Comparison of ENCODE assay signal across 12 mouse cellular contexts in the genomic region with DNA sequence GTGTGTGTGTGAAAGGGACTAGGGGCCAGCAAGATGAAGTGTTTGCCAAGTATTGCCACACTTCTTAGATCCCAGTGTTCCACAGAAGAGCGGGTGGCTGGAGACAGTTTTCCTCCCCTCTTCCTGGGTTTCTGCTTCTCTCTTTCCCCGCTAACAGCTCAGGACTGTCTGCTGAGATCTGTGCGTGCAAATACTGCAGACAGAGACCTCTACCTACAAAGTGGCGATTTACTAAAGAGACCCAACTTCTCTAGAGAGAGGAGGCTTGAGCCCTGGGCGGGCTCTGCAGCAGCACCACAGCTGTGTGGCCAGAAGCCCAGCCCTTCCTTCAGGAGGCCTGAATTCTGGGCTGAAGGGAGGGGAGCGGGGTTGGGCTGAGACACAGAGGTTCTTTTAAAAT. TPM values are rescaled to one million over a fixed set of nuclear protein-coding genes. Genes with fewer than 3 reads are reported as not detected.
DNase-seq lines count a peak whose midpoint lies in the region; ATAC-seq and TF ChIP-seq lines count a peak whose summit lies in the region.
"Had no signal": no experiment of that assay in that cellular context is flagged by ENCODE, and none has a peak within 500 bp of the region (broad histone marks: within the 10 kb centered on the region; RNA-seq: fewer than 3 reads in every experiment).

No protein-coding gene starts in this region.

- H3K9me3 ChIP-seq in kidney, embryonic 16.5 days (ENCODE audit: low read length) = no peaks in the 10 kb centered on the region
- no peaks in the 10 kb centered on the region for H3K9me3 ChIP-seq in hindbrain, embryonic 15.5 days
- H3K9me3 ChIP-seq: megakaryocyte, embryonic 14.5 days had no signal

- no peaks in the 10 kb centered on the region for H3K27me3 ChIP-seq in kidney, embryonic 16.5 days (ENCODE audit: insufficient read depth, low read length)
- H3K27me3 ChIP-seq in C2C12 (ENCODE audit: control insufficient read depth, insufficient read depth, insufficient read length) = no peaks in the 10 kb centered on the region
- peaks cover 3% of the 10 kb centered on the region; the same call in 1 of the 2 replicates for H3K27me3 ChIP-seq in hindbrain, embryonic 15.5 days
- H3K27me3 ChIP-seq: megakaryocyte, embryonic 14.5 days had no signal

- H3K4me1 ChIP-seq in kidney, embryonic 16.5 days (ENCODE audit: insufficient read depth, low read length) = peaks cover 42% of the 10 kb centered on the region
- H3K4me1 ChIP-seq in bone marrow macrophage, adult 2 months (ENCODE audit: control insufficient read depth, insufficient read depth, low read length) = peaks cover 54% of the 10 kb centered on the region
- H3K4me1 ChIP-seq in hindbrain, embryonic 15.5 days (replicated peaks) = peaks cover 30% of the 10 kb centered on the region

- H3K79me3 ChIP-seq in C2C12 (ENCODE audit: low read depth) = peaks cover 76% of the 10 kb centered on the region

- H3K4me3 ChIP-seq in kidney, embryonic 16.5 days (ENCODE audit: low read length) = no peak overlapping the region
- H3K4me3 ChIP-seq in C2C12 (ENCODE audit: insufficient read depth, poor library complexity, severe bottlenecking) = no peak overlapping the region
- 0 out of 2 replicates have a peak overlapping the region, but pooled peaks have one; percentile 3 for H3K4me3 ChIP-seq in bone marrow macrophage, adult 2 months (ENCODE audit: insufficient read depth, low read length)
- no peak overlapping the region for H3K4me3 ChIP-seq in hindbrain, embryonic 15.5 days

- ATAC-seq in kidney, embryonic 16.5 days (ENCODE audit: low FRiP score, low TSS enrichment) = no peak
- ATAC-seq in hindbrain, embryonic 15.5 days (ENCODE audit: low FRiP score, low read depth) = no peak

- peak overlapping the region; percentile 91 for H3K4me2 ChIP-seq in kidney, embryonic 16.5 days (replicated peaks; ENCODE audit: low read depth, low read length)
- H3K4me2 ChIP-seq in hindbrain, embryonic 15.5 days = peak overlapping the region; percentile 14; the same call in 1 of the 2 replicates

- H3K27ac ChIP-seq in kidney, embryonic 16.5 days (ENCODE audit: low read length) = no peak overlapping the region
- H3K27ac ChIP-seq in bone marrow macrophage, adult 2 months (ENCODE audit: insufficient read depth, low read depth, low read length) = peak overlapping the region; percentile 72
- H3K27ac ChIP-seq in hindbrain, embryonic 15.5 days (replicated peaks) = no peak overlapping the region

- intact Hi-C loops in left cerebral cortex, postnatal 36 days (cut with DNase I) = no loop called here

- no peak overlapping the region for H3ac ChIP-seq in C2C12 (ENCODE audit: control insufficient read depth, insufficient read length, low read depth)

- no peak overlapping the region for H3K9ac ChIP-seq in kidney, embryonic 16.5 days (replicated peaks; ENCODE audit: low read length)
- H3K9ac ChIP-seq in hindbrain, embryonic 15.5 days = no peak overlapping the region

- 61% methylated on average over 6 of the region's 6 CpGs for WGBS in kidney, embryonic 16.5 days
- WGBS in hindbrain, embryonic 15.5 days = 58% methylated on average over 6 of the region's 6 CpGs

- no peak for TF ChIP-seq POLR2A in bone marrow macrophage, adult 2 months (IDR thresholded peaks at IDR 0.05; ENCODE audit: borderline replicate concordance, low read depth, low read length)

- H3K36me3 ChIP-seq in kidney, embryonic 16.5 days (ENCODE audit: insufficient read depth, low read length) = no peaks in the 10 kb centered on the region
- H3K36me3 ChIP-seq in C2C12 (ENCODE audit: control insufficient read depth, insufficient read depth) = peaks cover 23% of the 10 kb centered on the region
- no peaks in the 10 kb centered on the region for H3K36me3 ChIP-seq in hindbrain, embryonic 15.5 days

- peaks cover 96% of the 10 kb centered on the region for H3K79me2 ChIP-seq in C2C12 (ENCODE audit: control insufficient read depth, insufficient read depth)

- TF ChIP-seq CTCF in C2C12 (IDR thresholded peaks at IDR 0.05; ENCODE audit: control insufficient read depth, insufficient read depth, insufficient read length) = no peak
- no peak for TF ChIP-seq CTCF in bone marrow macrophage, adult 2 months (IDR thresholded peaks at IDR 0.05; ENCODE audit: low read depth, low read length)

- DNase-seq in kidney, postnatal 4 days = no peak
- no peak for DNase-seq in cerebellum, adult 9-11 months
- no peak for DNase-seq in left cerebral cortex, postnatal 36 days (ENCODE audit: low spot score in 2 of 2)
- DNase-seq in cerebellum, postnatal 14 days = no peak
- DNase-seq: adrenal gland, postnatal 10 days; cerebellum, adult 2 months; kidney, postnatal 25 days had no signal

TF ChIP-seq in C2C12, 6 proteins besides CTCF, POLR2A, EP300 and RAD21:
- TF ChIP-seq MYOG (IDR thresholded peaks at IDR 0.05; ENCODE audit: control insufficient read depth, extremely low read depth, insufficient read length) = no peak
- TF ChIP-seq CEBPB (IDR thresholded peaks at IDR 0.05; ENCODE audit: low read depth) = peak; percentile 33

RNA-seq across cellular contexts. Expression of a gene that starts 34.5 kb away (rescaled TPM):
- polyA plus RNA-seq in kidney, embryonic 16.5 days (2015; fragmentation: Nextera tagmentation; extraction: Ambion mirVana) = 141 and 157 TPM in 2 replicates
- 427 TPM for polyA plus RNA-seq in C2C12 (2012; fragmentation: generic; extraction: Trizol)
- 70.9 and 80.8 TPM in 2 replicates for polyA plus RNA-seq in bone marrow macrophage, adult 2 months (2012; ENCODE audit: insufficient read depth, insufficient read length, missing spikeins)
- 17.7 and 19.6 TPM in 2 replicates for polyA plus RNA-seq in hindbrain, embryonic 15.5 days (2015; fragmentation: Nextera tagmentation; extraction: Ambion mirVana)
- 100 to 1,000 TPM; 195 to 250 TPM for total RNA-seq in left cerebral cortex, postnatal 36 days (2021)
